Mouse (Mus musculus) small intestine, adult 2 months (tissue): Measurements from ENCODE around the gene Ankrd66.

Experiments
- CTCF ChIP-seq: fragments of 200-500 bp; IDR thresholded peaks from 2 replicates; pipeline ENCODE4 v1.5.1; 2012; ENCODE audit warnings: low read depth, mild to moderate bottlenecking, control low read depth, inconsistent platforms, low read length, moderate library complexity, mixed read lengths; ENCODE audit not compliant: insufficient replicate concordance, insufficient read length; ENCODE audit errors: extremely low read depth
- POLR2A ChIP-seq: fragments of 200-500 bp; IDR thresholded peaks from 2 replicates; pipeline ENCODE4 v1.6.1; 2012; ENCODE audit warnings: low read depth, mild to moderate bottlenecking, control low read depth, inconsistent platforms, low read length, moderate library complexity

- TF ChIP-seq CTCF: no peak
- TF ChIP-seq POLR2A: no peak
These were observed 43.8 kb upstream of the Ankrd66 start for GRCm38 (mm10) chr17:43587278-43587677.
